Mouse (Mus musculus) layer of hippocampus, adult 18-20 months (tissue): ENCODE results near the gene Nosip. TPM values are rescaled to one million over a fixed set of nuclear protein-coding genes. Genes with fewer than 3 reads are reported as not detected.
"Not testable (repeated sequence)": the region's sequence is repeated elsewhere in the genome, so short reads cannot be mapped to it uniquely, and the experiment has no call there.

Experiments
- DNase-seq, 2 experiments: peaks; one replicate each; pipeline ENCODE4 v3.0.0; 2022; ENCODE audit warnings: low spot score in 2 of 2
- long read RNA-seq: library from polyadenylated mRNA; stranded (forward); transcript quantifications from one replicate; pipeline ENCODE4 v2.0.0, GENCODE M21; 2021
- total RNA-seq, 2 experiments: library from RNA; stranded (reverse); gene quantifications; 2 replicates each; pipeline ENCODE4 v1.2.3; 2021

Gene Nosip
- total RNA-seq = 10 to 100 TPM; 50.8 to 57.6 TPM
- long read RNA-seq, transcript Nosip-201 (9 exons, 1,814 nt) = major isoform, 30 of 41 reads
- long read RNA-seq, partial matches to known transcripts = 2 of 41 reads
- long read RNA-seq, other reads (novel, unspliced or antisense) = 8 of 41 reads

DNA sequence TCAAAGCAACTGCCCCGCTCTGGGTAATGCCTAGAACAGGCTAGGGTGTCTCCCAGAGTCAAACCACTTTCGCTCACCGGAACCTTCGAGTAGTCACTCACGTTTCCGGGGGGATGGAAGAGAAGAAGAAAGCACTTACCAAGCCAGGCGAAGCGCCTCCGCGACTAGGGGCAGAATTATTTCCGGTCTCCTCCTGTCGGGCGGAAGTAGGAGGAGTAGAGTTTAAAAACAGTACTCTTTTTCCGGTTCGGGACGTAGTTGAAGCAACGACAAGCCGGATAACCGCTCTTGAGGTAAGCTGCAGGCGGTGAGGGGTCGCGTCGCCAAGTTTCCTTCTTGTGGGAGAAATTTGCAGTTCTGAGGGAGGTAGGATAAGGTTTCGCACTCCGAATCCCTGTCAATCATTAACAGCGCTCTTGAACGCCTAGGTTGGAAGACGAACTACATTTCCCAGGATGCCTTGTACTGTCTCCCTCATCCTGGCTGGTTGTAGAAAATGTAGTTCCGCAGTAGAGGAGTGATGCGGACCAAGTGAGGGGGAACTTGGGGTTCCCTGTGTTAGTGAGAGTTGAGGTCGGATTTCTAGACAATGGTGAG lies at the start of gene Nosip, which contains the start of gene Prrg2:
Nosip (plus strand) TSS at position 191 of the 597 bp plus-strand sequence.
Prrg2 (minus strand) TSS at position 439 of the 597 bp plus-strand sequence.
- peak; percentile 91 to 97 for DNase-seq

DNA sequence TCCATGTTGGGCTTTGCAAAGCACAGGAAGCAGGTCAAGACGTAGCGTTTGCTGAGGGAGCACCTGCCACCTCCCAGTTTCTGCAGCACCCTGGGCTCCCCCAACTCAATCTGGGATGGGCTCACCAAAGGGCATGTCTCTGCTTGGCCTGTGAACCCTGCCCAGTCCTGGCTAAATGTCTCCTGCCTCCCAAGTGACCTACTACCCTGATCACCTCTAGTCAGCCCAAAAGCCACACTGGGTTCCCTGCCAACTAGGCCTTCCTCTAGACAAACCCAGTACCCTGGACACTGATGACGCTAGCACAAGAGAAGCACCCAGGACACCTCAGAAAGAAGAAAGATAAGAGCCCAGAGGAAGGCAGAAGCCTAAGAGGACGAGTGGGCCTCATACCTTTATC lies 49.4 kb upstream of the Nosip start:
- DNase-seq = no peak

DNA sequence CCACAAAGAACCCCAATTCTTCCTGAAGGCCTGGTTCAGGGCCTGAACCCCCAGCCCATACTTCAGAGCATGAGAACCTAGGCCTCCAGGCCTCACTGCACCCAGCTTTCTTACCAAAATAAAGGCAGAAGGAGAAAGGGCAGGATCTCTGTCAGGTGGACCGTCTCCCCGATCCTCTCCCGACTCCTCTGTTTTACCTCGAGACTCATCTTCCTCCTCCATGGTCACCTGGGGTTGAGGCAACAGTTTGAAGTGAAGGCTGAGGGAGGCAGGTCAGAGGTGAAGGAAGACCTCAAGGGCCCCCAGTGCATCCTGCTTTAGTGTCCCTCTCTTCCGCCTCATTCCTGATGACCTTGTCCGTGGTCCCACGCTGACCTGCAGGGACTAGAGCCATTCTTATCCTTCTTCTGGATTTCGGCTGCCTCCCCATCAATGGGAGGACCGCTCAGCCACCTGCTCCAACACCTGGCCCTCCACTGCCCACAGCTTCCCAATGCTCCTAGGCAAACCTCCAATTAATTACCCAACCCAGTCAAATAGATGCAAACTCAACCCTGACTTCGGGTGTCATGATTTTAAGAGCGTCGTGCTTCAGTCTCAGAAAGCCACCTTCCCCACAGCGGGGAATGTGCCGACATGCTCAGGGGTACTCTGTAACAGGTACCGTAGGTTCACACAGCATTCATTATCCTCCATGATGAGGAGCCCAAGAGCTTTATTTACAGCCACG lies 48.7 kb upstream of the Nosip start:
- DNase-seq = no peak

DNA sequence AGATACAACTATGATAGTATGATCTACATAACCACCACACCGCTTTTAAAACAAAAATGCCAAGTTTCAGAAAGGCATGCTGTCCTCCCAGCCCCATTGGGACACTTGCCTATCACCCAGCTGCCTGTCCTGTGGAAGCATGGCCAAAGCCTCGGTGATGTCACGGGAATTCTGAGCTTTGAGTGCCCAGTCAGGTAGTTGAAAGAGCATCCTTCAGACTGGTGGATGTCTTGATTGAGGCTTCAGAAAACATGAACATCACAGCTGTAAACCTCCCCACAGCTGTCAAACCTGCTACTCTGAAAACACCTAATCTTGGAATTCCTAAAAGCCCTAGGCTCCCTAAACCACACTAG lies 48.2 kb upstream of the Nosip start:
- no peak for DNase-seq

DNA sequence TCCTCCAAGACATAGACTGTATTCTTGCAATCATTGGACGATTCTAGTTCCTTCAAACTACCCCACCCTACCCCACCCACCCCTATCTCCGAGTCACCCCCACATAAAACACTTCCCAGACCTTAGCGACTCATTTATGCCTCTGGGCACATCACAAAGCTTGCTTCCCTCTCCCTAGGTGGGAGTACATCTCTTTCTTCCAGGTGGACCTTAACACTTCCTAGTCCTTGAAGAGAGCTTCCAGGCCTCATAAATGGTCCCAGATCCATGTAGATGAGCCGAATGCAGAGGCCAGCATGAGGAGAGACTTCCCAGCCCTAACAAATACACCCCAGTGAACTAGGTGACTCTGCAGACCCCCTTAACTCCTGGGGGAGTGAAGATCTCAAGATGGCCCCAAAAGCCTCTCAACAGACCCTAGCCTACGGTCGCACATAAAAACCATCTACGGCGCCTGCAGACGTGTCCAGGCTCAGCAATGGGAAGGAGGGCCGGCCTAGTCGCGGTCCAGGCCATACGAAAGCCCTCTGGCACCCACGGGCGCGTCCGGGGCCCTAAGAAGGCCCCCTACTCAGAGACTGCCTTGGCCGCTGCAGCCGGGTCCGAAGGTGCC lies 46.8 kb upstream of the Nosip start:
- peak in 1 of 2 experiments; percentile 39 for DNase-seq

DNA sequence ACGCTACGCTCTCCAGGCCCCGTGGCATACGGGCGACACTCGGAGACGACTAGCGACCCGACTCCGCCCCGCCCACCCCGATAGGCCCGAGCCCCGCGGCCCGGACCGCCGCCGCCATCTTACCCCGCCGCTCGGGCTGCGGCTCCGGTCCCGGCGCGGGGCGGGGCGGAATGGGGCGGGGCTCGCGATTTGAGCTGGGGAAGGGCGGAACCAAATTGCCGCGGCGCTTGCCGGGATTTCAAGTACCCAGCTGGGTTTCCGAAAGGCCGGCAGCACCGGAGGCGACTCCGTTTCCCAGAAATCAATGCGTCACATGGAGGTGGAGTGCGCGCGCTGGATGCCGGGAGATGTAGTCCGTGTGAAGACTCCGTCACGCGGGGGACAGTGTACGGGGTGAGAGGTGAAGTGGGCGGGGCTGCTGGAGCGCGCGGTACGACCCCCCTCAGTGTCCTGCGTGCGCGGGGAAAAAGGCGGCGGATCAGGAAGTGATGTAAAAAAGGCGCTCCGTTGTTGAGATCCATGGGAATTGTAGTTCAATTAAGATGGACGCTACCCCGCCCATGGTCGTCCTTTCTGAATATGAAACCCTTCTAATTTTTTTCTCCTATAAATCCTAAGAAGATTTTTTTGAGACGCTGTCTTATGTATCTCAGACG lies 46.1 kb upstream of the Nosip start, which contains the start of gene Scaf1:
Scaf1 (minus strand) TSS at position 407 of the 656 bp plus-strand sequence.
- peak; percentile 100 for DNase-seq

DNA sequence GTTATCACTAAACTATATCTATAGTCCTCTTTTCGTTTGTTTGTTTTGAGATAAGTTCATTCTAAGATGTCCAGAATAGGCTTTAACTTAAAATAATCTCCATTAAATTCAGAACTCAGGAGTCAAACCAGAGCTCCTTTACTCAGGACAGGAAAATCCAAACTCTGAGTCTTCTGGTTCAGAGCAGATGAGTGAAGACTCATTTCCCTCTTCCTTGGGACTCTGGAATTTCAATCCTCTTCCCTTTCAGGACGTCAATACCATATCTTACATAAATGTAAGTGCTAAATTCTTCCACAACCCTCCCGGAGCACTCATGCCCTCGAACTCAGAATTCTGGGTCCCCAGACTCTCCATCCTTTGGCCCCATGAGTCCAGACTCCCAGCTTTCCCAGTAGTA lies 45.5 kb upstream of the Nosip start:
- DNase-seq = no peak

DNA sequence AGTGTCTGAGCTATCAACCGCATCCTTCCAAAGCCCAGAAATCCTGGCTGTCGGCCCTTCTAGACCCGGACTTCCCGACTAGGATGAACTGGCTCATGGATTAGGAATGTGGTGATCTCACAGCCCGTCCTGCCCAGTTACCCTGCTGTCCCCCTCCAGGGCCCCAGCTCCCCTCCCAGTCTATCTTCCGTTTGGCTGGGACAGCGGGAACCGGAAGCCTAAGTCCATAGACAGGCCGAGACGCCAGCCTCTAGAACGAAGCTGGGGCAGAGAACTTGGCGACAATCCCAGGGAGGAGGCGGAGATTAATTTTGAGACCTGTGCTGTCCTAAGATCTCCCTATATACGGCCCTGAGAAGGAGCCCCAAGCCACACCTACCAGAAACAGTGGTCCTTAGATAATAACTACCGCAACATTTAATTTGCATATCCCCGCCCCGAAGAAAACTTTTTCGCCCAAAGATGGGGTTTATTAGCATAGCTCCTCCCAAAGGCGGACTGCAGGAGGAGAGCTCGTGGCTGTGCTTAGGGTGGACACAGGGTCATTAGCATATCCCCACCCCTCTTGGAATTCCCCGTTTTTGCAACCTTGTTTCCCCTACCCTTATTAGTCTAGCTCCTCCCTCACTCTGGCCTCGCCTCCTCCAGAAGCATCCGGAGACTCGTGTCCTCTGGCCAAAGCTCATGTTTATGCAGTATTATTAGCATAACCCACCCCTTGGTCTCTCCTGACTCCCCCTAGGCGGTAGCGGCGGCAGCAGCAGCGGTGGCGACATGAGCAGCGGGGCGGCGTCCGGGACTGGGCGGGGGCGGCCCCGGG lies 44.8 kb upstream of the Nosip start, which contains the start of gene Rras:
Rras (plus strand) TSS at position 720 of the 820 bp plus-strand sequence.
- peak; percentile 84 to 89 for DNase-seq

DNA sequence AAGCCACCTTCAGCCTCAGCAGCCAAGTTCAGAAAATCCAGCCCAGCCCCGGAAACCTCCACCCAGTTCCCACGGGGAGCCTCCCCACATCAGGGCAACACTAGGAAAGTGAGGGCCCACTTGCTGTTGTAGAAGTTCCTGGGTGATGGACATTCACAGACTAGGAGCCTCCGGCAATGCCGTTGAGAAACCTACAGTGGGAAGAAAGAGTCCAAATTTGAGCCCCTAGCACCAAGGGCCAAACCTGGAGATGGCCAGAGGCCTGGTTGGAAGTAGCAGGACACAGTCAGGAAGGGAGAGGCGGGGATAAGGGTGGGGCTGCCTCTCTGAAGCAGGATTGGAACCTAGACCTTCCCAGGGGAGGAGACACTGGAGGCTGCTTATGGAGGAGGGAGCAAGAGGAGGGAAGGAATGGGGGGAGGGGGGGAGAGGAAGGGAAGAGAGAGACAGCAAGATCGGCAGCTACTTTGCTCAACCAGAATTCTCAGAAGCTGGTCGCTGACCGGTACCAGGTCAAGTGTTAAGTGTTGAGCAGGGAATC lies 43.1 kb upstream of the Nosip start:
- DNase-seq = no peak

DNA sequence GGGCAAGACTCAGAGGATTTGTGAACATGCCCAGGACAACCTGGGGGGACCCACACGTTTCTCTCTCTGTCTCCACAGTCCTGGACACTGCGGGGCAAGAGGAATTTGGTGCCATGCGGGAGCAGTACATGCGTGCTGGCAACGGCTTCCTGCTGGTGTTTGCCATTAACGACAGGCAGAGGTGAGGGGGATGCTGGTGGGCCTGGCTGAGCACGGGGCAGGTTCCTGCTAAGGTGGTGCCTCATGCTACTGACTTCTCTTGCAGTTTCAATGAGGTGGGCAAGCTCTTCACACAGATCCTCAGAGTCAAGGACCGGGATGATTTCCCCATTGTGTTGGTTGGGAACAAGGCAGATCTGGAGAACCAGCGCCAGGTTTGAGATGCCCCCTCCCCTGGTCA lies 42.0 kb upstream of the Nosip start:
- DNase-seq = no peak

DNA sequence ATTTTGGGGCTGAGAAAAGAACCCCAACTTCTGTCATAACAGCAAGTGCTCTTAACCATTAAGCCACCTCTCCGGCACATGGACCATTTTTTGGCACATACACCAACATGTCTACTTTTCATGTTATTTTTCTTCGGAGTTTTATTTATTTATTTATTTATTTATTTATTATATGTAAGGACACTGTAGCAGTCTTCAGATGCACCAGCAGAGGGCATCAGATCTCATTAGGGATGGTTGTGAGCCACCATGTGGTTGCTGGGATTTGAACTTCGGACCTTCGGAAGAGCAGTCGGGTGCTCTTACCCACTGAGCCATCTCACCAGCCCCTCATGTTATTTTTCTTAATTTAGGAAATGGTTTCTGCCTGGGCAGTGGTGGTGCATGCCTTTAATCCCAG lies 38.5 kb upstream of the Nosip start:
- DNase-seq = not testable (repeated sequence)

DNA sequence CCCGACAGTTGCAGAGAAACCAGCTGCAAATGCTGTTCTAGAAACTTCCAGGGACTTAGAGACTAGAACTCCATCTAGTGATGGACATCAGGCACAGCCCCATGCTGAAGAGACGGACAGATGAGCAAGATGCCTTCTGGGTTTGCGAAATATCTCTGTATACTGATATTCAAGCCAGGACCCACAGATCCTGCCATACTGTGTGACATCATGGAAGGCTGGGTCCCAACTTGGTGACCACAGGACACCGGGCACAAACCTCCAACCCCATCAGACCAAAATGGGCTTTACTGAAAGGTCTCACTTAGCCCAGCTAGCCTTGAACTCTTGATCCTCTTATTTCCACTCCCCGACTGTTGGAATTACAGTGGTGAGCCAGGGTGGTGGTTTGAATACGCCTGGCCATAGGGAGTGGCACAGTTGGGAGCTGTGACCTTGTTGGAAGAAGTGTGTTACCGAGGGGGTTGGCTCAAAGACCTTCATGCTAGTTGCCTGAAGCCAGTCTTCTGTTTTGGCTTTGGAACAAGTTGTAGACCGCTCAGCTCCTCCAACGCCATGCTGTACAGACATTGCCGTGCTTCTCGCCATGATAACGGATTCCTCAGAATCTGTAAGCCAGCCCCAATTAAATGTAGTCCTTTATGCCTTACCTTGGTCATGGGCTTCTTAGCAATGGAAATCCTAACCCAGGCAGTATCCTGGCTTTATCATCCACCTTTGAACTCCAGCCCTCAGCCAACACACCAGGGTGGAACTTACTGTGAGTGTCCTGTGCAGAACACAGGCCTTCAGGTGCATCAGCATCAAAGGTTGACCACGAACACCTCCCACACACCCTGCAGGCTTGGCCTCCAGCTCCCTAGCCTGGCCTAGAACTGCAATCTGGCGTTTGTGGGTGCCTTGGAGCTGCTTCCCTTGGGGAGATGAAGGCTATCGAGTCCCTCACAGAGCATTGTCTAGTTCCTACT lies 37.7 kb upstream of the Nosip start:
- no peak for DNase-seq

DNA sequence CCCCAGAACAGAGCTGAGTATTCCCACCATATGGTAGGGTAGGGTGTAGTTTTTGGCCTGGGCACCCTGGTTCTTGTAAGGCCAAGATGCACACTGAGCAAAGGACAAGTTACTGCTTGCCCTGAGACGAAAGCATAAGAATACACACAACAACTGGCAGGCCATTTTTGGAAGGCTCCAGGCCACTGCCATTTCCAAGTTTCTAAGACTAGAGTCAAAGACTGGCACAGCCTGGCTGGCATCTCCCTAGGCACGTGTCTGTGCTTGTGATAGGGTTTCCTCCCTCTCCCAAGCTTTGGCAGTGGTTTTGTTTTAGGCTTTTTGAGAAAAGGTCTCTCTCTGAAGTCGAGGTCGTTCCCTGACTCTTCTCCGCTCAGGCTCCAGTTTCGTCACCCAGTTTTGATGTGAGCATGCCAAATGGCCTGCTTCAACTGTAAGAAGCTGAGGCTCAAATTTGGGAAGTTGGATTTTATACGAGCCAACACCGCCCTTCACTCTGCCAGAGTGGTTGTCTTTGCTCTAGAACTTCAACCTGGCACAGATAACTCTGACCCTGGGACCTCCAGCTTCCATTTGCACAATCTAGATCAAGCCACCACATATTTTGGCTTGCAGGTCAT lies 36.5 kb upstream of the Nosip start:
- no peak for DNase-seq

DNA sequence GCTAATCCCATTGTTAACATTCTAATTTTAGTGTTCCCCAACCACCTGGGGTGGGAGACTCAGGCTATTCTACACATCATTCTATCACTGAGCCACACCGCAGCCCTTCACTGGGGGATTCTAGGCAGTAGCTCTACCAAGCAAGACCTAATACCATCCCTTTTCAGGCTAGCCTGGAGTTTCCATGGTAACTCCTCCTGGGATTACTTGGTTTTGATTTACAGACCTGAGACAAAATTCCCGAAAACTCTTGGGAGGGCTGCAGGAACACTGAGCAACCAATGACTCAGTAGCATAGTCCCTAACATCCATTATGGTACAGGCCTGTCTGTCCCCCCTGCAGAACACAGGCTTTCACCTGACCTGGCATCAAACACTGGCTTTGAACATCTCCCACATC lies 36.0 kb upstream of the Nosip start:
- no peak for DNase-seq

DNA sequence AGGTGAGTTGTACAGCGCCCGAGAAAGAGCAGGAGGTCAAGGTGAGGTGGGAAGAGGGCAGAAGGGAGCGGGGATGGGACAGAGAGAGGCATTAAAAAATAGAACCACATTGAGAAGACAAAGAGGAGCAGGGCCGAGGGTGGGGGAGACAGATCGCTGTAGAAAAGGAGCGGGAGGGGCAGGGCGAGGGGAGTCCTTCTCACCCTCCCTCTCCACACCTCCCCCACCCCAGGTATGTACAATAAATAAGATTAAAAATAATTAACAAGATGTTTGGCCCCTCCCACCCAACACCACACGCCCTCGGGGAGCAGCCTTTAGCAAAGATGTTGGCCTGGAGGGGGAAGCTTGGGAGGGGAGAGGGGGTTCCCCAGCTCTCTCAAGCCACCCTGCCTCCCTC lies 34.5 kb upstream of the Nosip start:
- DNase-seq = no peak

DNA sequence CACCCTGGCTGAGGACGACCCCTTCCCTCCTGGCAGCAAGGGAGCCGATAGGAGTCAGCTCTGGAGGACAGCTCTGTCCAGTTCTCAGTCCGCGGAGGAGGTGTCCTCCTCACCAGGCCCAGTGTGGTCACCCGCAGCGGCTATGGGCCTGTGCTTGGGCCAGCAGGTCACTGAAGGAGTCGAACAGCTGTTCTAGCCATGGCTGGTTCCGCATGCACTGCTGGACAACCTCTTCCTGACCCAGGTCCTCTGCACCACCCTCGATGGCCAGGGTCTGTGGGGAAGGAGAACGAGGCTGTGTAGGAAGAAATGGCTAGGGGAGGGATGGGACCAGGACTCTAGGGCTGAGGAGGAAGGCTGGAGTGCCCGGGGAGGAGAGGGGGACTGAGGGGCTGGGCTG lies 33.9 kb upstream of the Nosip start:
- no peak for DNase-seq

DNA sequence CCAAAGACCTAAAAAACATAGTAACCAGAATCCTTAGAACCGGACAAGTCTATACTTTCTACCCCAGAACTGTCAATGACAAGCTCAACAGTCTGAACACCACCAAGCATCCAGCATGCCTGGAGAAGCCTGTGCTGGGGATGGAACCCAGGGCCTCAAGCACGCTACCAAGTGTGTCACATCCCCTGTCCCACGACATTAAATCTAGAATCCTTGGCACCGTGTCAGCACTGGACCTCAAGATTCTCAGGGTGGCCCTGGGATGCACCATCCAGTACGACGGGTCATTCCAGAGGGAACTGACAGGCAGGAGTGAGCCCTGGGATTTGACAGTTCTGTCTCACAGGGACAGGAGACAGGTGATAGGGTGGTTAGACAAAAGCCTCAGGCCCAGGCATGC lies 32.2 kb upstream of the Nosip start:
- DNase-seq = no peak

DNA sequence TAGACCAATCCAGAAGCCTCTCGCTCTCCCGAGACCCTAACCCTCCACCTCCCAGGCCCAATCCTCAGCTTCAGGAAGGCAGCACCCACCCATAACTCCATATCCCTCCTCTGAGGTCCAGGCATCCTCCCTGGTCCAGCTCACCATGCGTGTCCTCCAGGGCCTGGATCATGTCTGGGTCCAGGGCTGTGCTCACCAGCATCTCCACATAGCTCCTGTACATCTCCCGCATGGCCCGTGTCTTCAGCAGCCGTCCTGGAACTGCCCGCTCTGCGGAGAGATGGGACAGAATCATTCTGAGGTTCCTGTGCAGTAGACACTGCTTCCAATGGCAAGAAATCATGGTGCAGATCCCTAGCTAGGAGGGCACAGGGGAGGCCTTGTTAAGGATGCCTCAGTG lies 31.4 kb upstream of the Nosip start:
- DNase-seq = no peak
